Mouse (Mus musculus) embryonic facial prominence, embryonic 10.5 days (tissue): Measurements from ENCODE around the gene Syde2. TPM values are rescaled to one million over a fixed set of nuclear protein-coding genes. Genes with fewer than 3 reads are reported as not detected.

Experiments used
- DNase-seq: peaks from one replicate; pipeline ENCODE4 v3.0.0-alpha.2; 2017; ENCODE audit warnings: low spot score
- H3K27ac ChIP-seq: fragments of 300-500 bp; sonication (generic); replicated peaks from 2 replicates; pipeline ENCODE4 v1.5.1; 2016; ENCODE audit warnings: mild to moderate bottlenecking
- H3K27me3 ChIP-seq: fragments of 300-500 bp; sonication (generic); replicated peaks from 2 replicates; pipeline ENCODE4 v1.6.1; 2016; ENCODE audit warnings: low read depth, mild to moderate bottlenecking; ENCODE audit not compliant: poor library complexity, severe bottlenecking
- H3K36me3 ChIP-seq: fragments of 300-500 bp; sonication (generic); replicated peaks from 2 replicates; pipeline ENCODE4 v1.6.1; 2016; ENCODE audit warnings: mild to moderate bottlenecking, moderate library complexity
- H3K4me1 ChIP-seq: fragments of 300-500 bp; sonication (generic); 2 replicates; pipeline ENCODE4 v1.6.1; 2016
- H3K4me3 ChIP-seq: fragments of 300-500 bp; sonication (generic); 2 replicates; pipeline ENCODE4 v1.5.1; 2016; ENCODE audit warnings: mild to moderate bottlenecking, moderate library complexity
- H3K9me3 ChIP-seq: fragments of 300-500 bp; sonication (generic); 2 replicates; pipeline ENCODE4 v1.6.1; 2016; ENCODE audit warnings: mild to moderate bottlenecking
- WGBS: fragments of 180-500 bp; shearing (Covaris S2); methylation state at CpG from one replicate; pipeline ENCODE4 v1.1.7; 2016; 5-methylcytosine and 5-hydroxymethylcytosine counted together
- polyA plus RNA-seq: library from polyadenylated mRNA; unstranded; fragments of >200 nt; fragmentation: Nextera tagmentation; extraction: Ambion mirVana; gene quantifications from 2 replicates; pipeline ENCODE4 v1.2.1, GENCODE M21; 2016

Gene Syde2
- polyA plus RNA-seq: 1.4 TPM in 2 replicates

DNA sequence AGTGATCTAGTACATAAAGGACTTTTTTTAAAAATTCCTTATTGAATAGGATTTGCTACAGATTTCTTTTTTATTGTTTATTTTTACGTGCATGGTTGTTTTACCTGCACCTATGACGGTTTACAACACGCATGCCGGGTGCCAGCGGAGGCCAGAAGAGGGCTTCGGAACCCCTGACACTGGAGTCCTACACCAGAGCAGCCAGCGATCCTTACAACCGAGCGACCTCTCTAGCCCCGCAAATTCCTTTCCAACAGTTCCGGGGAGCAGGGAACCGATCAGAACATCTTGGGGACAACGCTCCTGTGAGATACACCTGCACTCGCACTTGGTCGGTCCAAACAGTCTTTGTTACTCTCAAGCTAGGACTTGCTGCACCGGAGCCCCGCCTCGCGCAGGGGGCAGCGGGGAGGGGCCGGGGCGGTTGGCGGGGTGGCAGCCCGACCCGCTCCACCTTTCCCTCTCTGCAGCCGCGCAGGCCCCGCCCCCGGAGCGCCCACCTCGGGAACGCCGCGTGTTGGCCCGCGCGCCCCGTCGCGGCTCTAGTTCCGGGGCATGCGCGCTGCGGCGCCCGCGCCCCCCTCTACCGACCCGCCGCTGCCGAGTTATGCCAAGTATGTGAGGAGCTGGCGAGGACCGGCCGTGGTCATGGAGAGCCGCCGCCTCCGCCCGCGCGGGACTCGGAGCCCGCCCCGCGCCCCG, at the start of gene Syde2:
Gene Syde2, plus strand, starts transcription at position 603 of the 702 bp plus-strand sequence.
- Histone ChIP-seq H3K4me1 (peaks cover 54% of the 10 kb centered on the region), H3K27me3 (peaks cover 37% of the 10 kb centered on the region), H3K36me3 (peaks cover 4% of the 10 kb centered on the region; the same call in 1 of the 2 replicates), H3K27ac (peak within 1 kb of the TSS; percentile 93), H3K4me3 (peak within 1 kb of the TSS; percentile 82), H3K9me3 (no peaks in the 10 kb centered on the region)
- under 1% methylated on average over 65 of the region's 65 CpGs for WGBS
- peak; percentile 93 for DNase-seq

- DNase-seq: peak; percentile 50
- peaks cover 50% of the 10 kb centered on the region for H3K36me3 ChIP-seq
Observed at GRCm38 (mm10) chr3:145938405-145939349, 49.0 kb upstream of the Syde2 start.

GRCm38 (mm10) chr3:145939402-145939801, 48.3 kb upstream of the Syde2 start:
- no peak for DNase-seq
- Histone ChIP-seq H3K27ac (no peak overlapping the region), H3K27me3 (no peaks in the 10 kb centered on the region), H3K4me3 (peak overlapping the region; percentile 90), H3K4me1 (peaks cover 22% of the 10 kb centered on the region), H3K9me3 (no peaks in the 10 kb centered on the region), H3K36me3 (peaks cover 52% of the 10 kb centered on the region)
- WGBS: 88% methylated on average over 12 of the region's 12 CpGs

More at GRCm38 (mm10) chr3:145938405-145939349, 49.0 kb upstream of the Syde2 start:
- peak overlapping the region; percentile 90 for H3K4me3 ChIP-seq
- H3K9me3 ChIP-seq: no peaks in the 10 kb centered on the region
- H3K4me1 ChIP-seq: peaks cover 22% of the 10 kb centered on the region
- peak overlapping the region; percentile 87 for H3K27ac ChIP-seq
- WGBS: 21% methylated on average over 50 of the region's 50 CpGs
- no peaks in the 10 kb centered on the region for H3K27me3 ChIP-seq

- no peak for DNase-seq
- H3K27ac ChIP-seq: no peak overlapping the region
- H3K9me3 ChIP-seq: no peaks in the 10 kb centered on the region
- WGBS: 87% methylated on average over 4 of the region's 4 CpGs
- no peaks in the 10 kb centered on the region for H3K27me3 ChIP-seq
- no peak overlapping the region; the same call in 1 of the 2 replicates for H3K4me3 ChIP-seq
- H3K36me3 ChIP-seq: peaks cover 55% of the 10 kb centered on the region
- peaks cover 22% of the 10 kb centered on the region for H3K4me1 ChIP-seq
Observed at GRCm38 (mm10) chr3:145939971-145940370, 47.7 kb upstream of the Syde2 start.

GRCm38 (mm10) chr3:145941971-145942370, 45.7 kb upstream of the Syde2 start:
- WGBS: 19% methylated on average over 3 of the region's 3 CpGs
- Histone ChIP-seq H3K4me3 (no peak overlapping the region), H3K4me1 (peaks cover 29% of the 10 kb centered on the region), H3K9me3 (no peaks in the 10 kb centered on the region), H3K27me3 (no peaks in the 10 kb centered on the region), H3K36me3 (peaks cover 64% of the 10 kb centered on the region), H3K27ac (no peak overlapping the region)
- DNase-seq: peak; percentile 71

GRCm38 (mm10) chr3:145944348-145944747, 43.3 kb upstream of the Syde2 start:
- peaks cover 61% of the 10 kb centered on the region for H3K36me3 ChIP-seq
- 91% methylated on average over 7 of the region's 7 CpGs for WGBS
- DNase-seq: no peak

GRCm38 (mm10) chr3:145945904-145946303, 41.8 kb upstream of the Syde2 start:
- WGBS: 79% methylated on average over 3 of the region's 3 CpGs
- peaks cover 22% of the 10 kb centered on the region for H3K4me1 ChIP-seq
- H3K27me3 ChIP-seq: peaks cover 15% of the 10 kb centered on the region
- H3K27ac ChIP-seq: no peak overlapping the region
- DNase-seq: no peak
- no peaks in the 10 kb centered on the region for H3K9me3 ChIP-seq
- H3K4me3 ChIP-seq: no peak overlapping the region
- peaks cover 47% of the 10 kb centered on the region for H3K36me3 ChIP-seq

More at GRCm38 (mm10) chr3:145944348-145944747, 43.3 kb upstream of the Syde2 start:
- no peak overlapping the region for H3K27ac ChIP-seq
- H3K27me3 ChIP-seq: 0 out of 2 replicates have a peak, but pooled peaks cover 5% of the 10 kb centered on the region
- no peak overlapping the region for H3K4me3 ChIP-seq
- H3K4me1 ChIP-seq: peaks cover 17% of the 10 kb centered on the region
- no peaks in the 10 kb centered on the region for H3K9me3 ChIP-seq

- Histone ChIP-seq H3K4me3 (no peak overlapping the region), H3K27me3 (peaks cover 20% of the 10 kb centered on the region), H3K27ac (no peak overlapping the region), H3K4me1 (peaks cover 22% of the 10 kb centered on the region), H3K36me3 (peaks cover 39% of the 10 kb centered on the region), H3K9me3 (no peaks in the 10 kb centered on the region)
- WGBS: 53% methylated on average over 2 of the region's 2 CpGs
- no peak for DNase-seq
Observed at GRCm38 (mm10) chr3:145946654-145947053, 41.0 kb upstream of the Syde2 start.

DNA sequence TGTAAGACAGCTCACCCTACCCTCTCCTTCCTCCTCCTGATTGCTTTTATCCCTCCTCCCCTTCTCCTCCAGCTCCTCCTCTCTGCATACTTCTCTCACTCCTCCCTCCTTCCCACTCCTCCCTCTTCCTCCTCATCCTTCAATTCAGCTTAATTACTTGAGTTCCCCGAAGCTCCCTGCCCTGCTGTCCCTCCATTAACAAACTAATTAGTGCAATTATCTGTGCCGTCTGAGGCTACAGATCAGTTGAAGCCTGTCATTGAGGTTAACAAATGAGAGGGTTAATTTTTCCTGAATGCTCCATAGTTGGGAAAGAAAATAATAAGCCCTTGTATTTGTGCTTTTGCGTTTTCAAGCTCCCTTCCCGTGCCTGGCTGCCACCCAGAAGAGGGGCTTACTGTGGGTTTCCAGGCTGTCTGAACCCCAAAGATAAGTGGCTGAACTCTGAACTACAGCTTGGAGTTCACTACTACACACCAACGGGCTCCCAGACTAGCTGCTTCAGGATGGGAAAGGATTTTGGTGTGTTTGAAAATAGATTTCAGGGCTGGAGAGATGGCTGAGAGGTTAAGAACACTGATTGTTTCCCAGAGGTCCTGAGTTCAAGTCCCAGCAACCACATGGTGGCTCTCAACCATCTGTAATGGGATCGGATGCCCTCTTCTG, 40.0 kb upstream of the Syde2 start:
- H3K27me3 ChIP-seq: peaks cover 20% of the 10 kb centered on the region
- WGBS: 32% methylated on average over 6 of the region's 6 CpGs
- H3K27ac ChIP-seq: no peak overlapping the region
- no peaks in the 10 kb centered on the region for H3K9me3 ChIP-seq
- peaks cover 22% of the 10 kb centered on the region for H3K4me1 ChIP-seq
- DNase-seq: no peak
- no peak overlapping the region for H3K4me3 ChIP-seq
- H3K36me3 ChIP-seq: peaks cover 32% of the 10 kb centered on the region

- Histone ChIP-seq H3K4me3 (peak overlapping the region; percentile 40), H3K27ac (no peak overlapping the region; the same call in 1 of the 2 replicates)
Observed at GRCm38 (mm10) chr3:145950034-145950814, 37.4 kb upstream of the Syde2 start.

GRCm38 (mm10) chr3:145950815-145951130, 36.9 kb upstream of the Syde2 start:
- H3K27me3 ChIP-seq: peaks cover 20% of the 10 kb centered on the region
- no peaks in the 10 kb centered on the region for H3K9me3 ChIP-seq
- peaks cover 1% of the 10 kb centered on the region for H3K36me3 ChIP-seq
- peak overlapping the region; percentile 40; the same call in 1 of the 2 replicates for H3K4me3 ChIP-seq
- H3K27ac ChIP-seq: no peak overlapping the region
- 49% methylated on average over 5 of the region's 5 CpGs for WGBS
- peaks cover 22% of the 10 kb centered on the region for H3K4me1 ChIP-seq
- no peak for DNase-seq

More at GRCm38 (mm10) chr3:145950034-145950814, 37.4 kb upstream of the Syde2 start:
- WGBS: 6% methylated on average over 15 of the region's 15 CpGs
- Histone ChIP-seq H3K9me3 (no peaks in the 10 kb centered on the region), H3K4me1 (peaks cover 22% of the 10 kb centered on the region), H3K36me3 (peaks cover 7% of the 10 kb centered on the region), H3K27me3 (peaks cover 20% of the 10 kb centered on the region)
- peak; percentile 72 for DNase-seq
